Mouse (Mus musculus) CH12.LX (cell line): Measurements from ENCODE around the gene Bend6. TPM values are rescaled to one million over a fixed set of nuclear protein-coding genes. Genes with fewer than 3 reads are reported as not detected.

Experiments used
- DNase-seq: peaks from one replicate; pipeline ENCODE4 v3.0.0-alpha.2; 2013; ENCODE audit errors: extremely low read depth
- H3K27ac ChIP-seq: 2 replicates; pipeline ENCODE4 v1.5.1; 2012; ENCODE audit warnings: low read depth, mild to moderate bottlenecking, control low read depth, moderate library complexity; ENCODE audit not compliant: insufficient read depth
- H3K27me3 ChIP-seq: replicated peaks from 2 replicates; pipeline ENCODE3; 2012; ENCODE audit warnings: inconsistent platforms
- H3K36me3 ChIP-seq, 2 experiments: replicated peaks in 1 of 2; 2 replicates each; pipeline versions ENCODE3 to v1.6.1; 2012; ENCODE audit warnings: inconsistent platforms in 1 of 2, low read length in 1 of 2, mild to moderate bottlenecking in 1 of 2, mixed read lengths in 1 of 2, moderate library complexity in 1 of 2; ENCODE audit not compliant: control insufficient read depth in 1 of 2, insufficient read depth in 1 of 2
- H3K4me1 ChIP-seq, 2 experiments: 2 replicates each; pipeline ENCODE4 v1.6.1; 2012; ENCODE audit warnings: inconsistent platforms in 1 of 2, moderate library complexity in 1 of 2; ENCODE audit not compliant: insufficient read depth in 2 of 2, control insufficient read depth in 1 of 2
- H3K4me2 ChIP-seq: 2 replicates; pipeline ENCODE4 v1.6.1; 2012; ENCODE audit warnings: low read depth, mild to moderate bottlenecking, control low read depth; ENCODE audit not compliant: poor library complexity, insufficient read depth, severe bottlenecking
- H3K4me3 ChIP-seq, 3 experiments: fragments of 150-350 bp in 1 of 3; sonication (generic) in 1 of 3; replicated peaks in 1 of 3; 2 replicates each; pipeline versions ENCODE3 to v1.5.1; 2011 to 2012; ENCODE audit warnings: low read depth in 2 of 3, low read length in 2 of 3, mild to moderate bottlenecking in 2 of 3, moderate library complexity in 2 of 3, control low read depth in 1 of 3, improper control_type of control experiment in 1 of 3, inconsistent platforms in 1 of 3, mixed read lengths in 1 of 3; ENCODE audit not compliant: poor library complexity in 1 of 3
- H3K79me2 ChIP-seq: replicated peaks from 2 replicates; pipeline ENCODE4 v1.6.1; 2012; ENCODE audit warnings: mild to moderate bottlenecking, moderate library complexity; ENCODE audit not compliant: control insufficient read depth, poor library complexity, insufficient read depth, severe bottlenecking; ENCODE audit errors: extremely low read depth
- H3K9ac ChIP-seq: 2 replicates; pipeline ENCODE4 v1.6.1; 2012; ENCODE audit warnings: low read depth, mild to moderate bottlenecking, control low read depth, moderate library complexity; ENCODE audit not compliant: insufficient read depth
- H3K9me3 ChIP-seq: replicated peaks from 2 replicates; pipeline ENCODE3; 2012; ENCODE audit warnings: low read length, inconsistent platforms, mixed read lengths
- CHD1 ChIP-seq: IDR thresholded peaks from 2 replicates; pipeline ENCODE4 v1.6.1; 2012; ENCODE audit warnings: low read depth, low read length, improper control_type of control experiment, inconsistent platforms
- CTCF ChIP-seq, 2 experiments: IDR thresholded peaks in 1 of 2; conservative IDR thresholded peaks in 1 of 2; 2 replicates each; pipeline ENCODE4 v1.5.1; 2011 to 2012; ENCODE audit warnings: low read depth in 2 of 2, low read length in 2 of 2, improper control_type of control experiment in 1 of 2, inconsistent platforms in 1 of 2, mild to moderate bottlenecking in 1 of 2, moderate library complexity in 1 of 2
- E2F4 ChIP-seq: IDR thresholded peaks from 2 replicates; pipeline ENCODE4 v1.6.1; 2011; ENCODE audit warnings: low read depth, low read length, improper control_type of control experiment; ENCODE audit not compliant: insufficient replicate concordance
- EP300 ChIP-seq: IDR thresholded peaks from 2 replicates; pipeline ENCODE4 v1.6.1; 2011; ENCODE audit warnings: low read length, improper control_type of control experiment
- ETS1 ChIP-seq: conservative IDR thresholded peaks from 2 replicates; pipeline ENCODE4 v1.6.1; 2012; ENCODE audit warnings: low read depth, mild to moderate bottlenecking, inconsistent platforms, low read length, improper control_type of control experiment, moderate library complexity
- GABPA ChIP-seq: IDR thresholded peaks from 2 replicates; pipeline ENCODE4 v1.6.1; 2012; ENCODE audit warnings: low read depth, low read length, improper control_type of control experiment, inconsistent platforms; ENCODE audit not compliant: insufficient replicate concordance
- HCFC1 ChIP-seq: IDR thresholded peaks from 2 replicates; pipeline ENCODE4 v1.6.1; 2012; ENCODE audit warnings: low read depth, mild to moderate bottlenecking, inconsistent platforms, low read length, improper control_type of control experiment
- IRF4 ChIP-seq: IDR thresholded peaks from 2 replicates; pipeline ENCODE4 v1.6.1; 2014; ENCODE audit warnings: low read depth, mild to moderate bottlenecking, inconsistent platforms, low read length, improper control_type of control experiment
- JUN ChIP-seq: IDR thresholded peaks from 2 replicates; pipeline ENCODE4 v1.6.1; 2011; ENCODE audit warnings: low read depth, mild to moderate bottlenecking, low read length, improper control_type of control experiment, moderate library complexity; ENCODE audit not compliant: insufficient read depth
- MAFK ChIP-seq: IDR thresholded peaks from 2 replicates; pipeline ENCODE4 v1.6.1; 2011; ENCODE audit warnings: low read length, improper control_type of control experiment; ENCODE audit not compliant: insufficient replicate concordance
- MAZ ChIP-seq: IDR thresholded peaks from 2 replicates; pipeline ENCODE4 v1.6.1; 2012; ENCODE audit warnings: low read depth, mild to moderate bottlenecking, inconsistent platforms, low read length, improper control_type of control experiment, moderate library complexity
- MEF2A ChIP-seq: IDR thresholded peaks from 2 replicates; pipeline ENCODE4 v1.6.1; 2014; ENCODE audit warnings: low read depth, mild to moderate bottlenecking, inconsistent platforms, low read length, improper control_type of control experiment, borderline replicate concordance
- MYC ChIP-seq: IDR thresholded peaks from 2 replicates; pipeline ENCODE4 v1.6.1; 2011; ENCODE audit warnings: low read depth, mild to moderate bottlenecking, improper control_type of control experiment, low read length
- NELFE ChIP-seq: IDR thresholded peaks from 2 replicates; pipeline ENCODE4 v1.6.1; 2011; ENCODE audit warnings: low read depth, low read length, improper control_type of control experiment
- NRF1 ChIP-seq: IDR thresholded peaks from 2 replicates; pipeline ENCODE4 v1.6.1; 2014; ENCODE audit warnings: low read depth, mild to moderate bottlenecking, inconsistent platforms, low read length, improper control_type of control experiment, moderate library complexity
- POLR2A ChIP-seq: IDR thresholded peaks from 2 replicates; pipeline ENCODE4 v1.6.1; 2011; ENCODE audit warnings: low read depth, mild to moderate bottlenecking, improper control_type of control experiment, low read length
- POLR2AphosphoS2 ChIP-seq: IDR thresholded peaks from 2 replicates; pipeline ENCODE4 v1.6.1; 2011; ENCODE audit warnings: low read depth, low read length, improper control_type of control experiment
- RCOR1 ChIP-seq: conservative IDR thresholded peaks from 2 replicates; pipeline ENCODE4 v1.6.1; 2012; ENCODE audit warnings: low read depth, mild to moderate bottlenecking, inconsistent platforms, low read length, improper control_type of control experiment
- SIN3A ChIP-seq: IDR thresholded peaks from 2 replicates; pipeline ENCODE4 v1.6.1; 2012; ENCODE audit warnings: low read length, improper control_type of control experiment, inconsistent platforms
- TBP ChIP-seq: conservative IDR thresholded peaks from 2 replicates; pipeline ENCODE4 v1.6.1; 2011; ENCODE audit warnings: low read depth, low read length, improper control_type of control experiment
- USF2 ChIP-seq: conservative IDR thresholded peaks from 2 replicates; pipeline ENCODE4 v1.6.1; 2011; ENCODE audit warnings: low read depth, low read length, improper control_type of control experiment
- ZC3H11A ChIP-seq: IDR thresholded peaks from 2 replicates; pipeline ENCODE4 v1.6.1; 2012; ENCODE audit warnings: low read depth, mild to moderate bottlenecking, inconsistent platforms, low read length, improper control_type of control experiment
- dilution Hi-C: fragments of 300-500 bp; cut with MboI; formaldehyde crosslinking; loops from 2 replicates; pipeline ENCODE4 v1.14.3; 2020; ENCODE audit warnings: low sequenced_read_pairs; ENCODE audit not compliant: extremely low pct_unique_long_range_greater_than_20kb, extremely low pct_ligation_motif_present
- in situ Hi-C: fragments of 300-500 bp; cut with MboI; formaldehyde crosslinking; loops from 3 replicates; pipeline ENCODE4 v1.14.3; 2019; ENCODE audit warnings: low sequenced_read_pairs, low pct_ligation_motif_present, low pct_unique_long_range_greater_than_20kb, mixed read lengths
- polyA plus RNA-seq: library from polyadenylated mRNA; unstranded; fragments of >175 nt; gene quantifications from 2 replicates; pipeline ENCODE4 v1.2.1, GENCODE M21; 2012; ENCODE audit warnings: low read depth; ENCODE audit not compliant: insufficient read length
- total RNA-seq, 2 experiments: library from RNA; depleted of rRNA; stranded (reverse); fragments of 300-350 nt in 1 of 2; fragments of >200 nt in 1 of 2; gene quantifications; 2 replicates each; pipeline ENCODE4 v1.2.3; 2012 to 2014

Gene Bend6
- total and polyA plus RNA-seq, 3 experiments = 1.4 to 3.4 (median 3.2) TPM

GRCm38 (mm10) chr1:33830586-33830985 lies 77.0 kb downstream of the Bend6 start:
- H3K79me2 ChIP-seq = no peaks in the 10 kb centered on the region
- no peaks in the 10 kb centered on the region for H3K4me1 ChIP-seq
- dilution Hi-C loops (no loop called here), in situ Hi-C loops (no loop called here)
- H3K4me3 ChIP-seq = no peak overlapping the region
- H3K27ac ChIP-seq = no peak overlapping the region
- H3K9ac ChIP-seq = no peak overlapping the region
- H3K36me3 ChIP-seq = no peaks in the 10 kb centered on the region
- H3K9me3 ChIP-seq = peaks cover 8% of the 10 kb centered on the region
- H3K4me2 ChIP-seq = no peak overlapping the region
- TF ChIP-seq CHD1 = no peak
- no peak for TF ChIP-seq MAFK
- no peak for TF ChIP-seq MYC
- no peak for TF ChIP-seq IRF4
- TF ChIP-seq MAZ = no peak
- TF ChIP-seq CTCF (conservative IDR thresholded peaks at IDR 0.05 in 1 of 2, IDR thresholded peaks at IDR 0.05 in 1 of 2; ENCODE audit: low read depth in 2 of 2, low read length in 2 of 2) = no peak
- no peak for TF ChIP-seq JUN
- TF ChIP-seq ETS1 = no peak
- DNase-seq = no peak
- H3K27me3 ChIP-seq = no peaks in the 10 kb centered on the region

GRCm38 (mm10) chr1:33817931-33818330 lies 89.7 kb downstream of the Bend6 start:
- H3K27me3 ChIP-seq = no peaks in the 10 kb centered on the region
- peaks cover 0 to 11% of the 10 kb centered on the region in 2 experiments; a peak in 3 of 4 replicates for H3K4me1 ChIP-seq
- in situ Hi-C loops = no loop called here
- no peak for TF ChIP-seq USF2
- TF ChIP-seq TBP = no peak
- no peak for TF ChIP-seq POLR2A
- dilution Hi-C loops = no loop called here
- no peak overlapping the region for H3K4me3 ChIP-seq
- no peaks in the 10 kb centered on the region for H3K9me3 ChIP-seq
- no peak overlapping the region for H3K27ac ChIP-seq
- DNase-seq = no peak
- no peak overlapping the region for H3K4me2 ChIP-seq
- peaks cover 13% of the 10 kb centered on the region for H3K79me2 ChIP-seq
- H3K36me3 ChIP-seq = peaks cover under 1 to 5% of the 10 kb centered on the region in 2 experiments
- no peak overlapping the region for H3K9ac ChIP-seq

- Histone ChIP-seq H3K79me2 (peaks cover 41% of the 10 kb centered on the region), H3K9ac (peak within 1 kb of the TSS; percentile 87), H3K27ac (peak within 1 kb of the TSS; percentile 28; the same call in 1 of the 2 replicates), H3K9me3 (no peaks in the 10 kb centered on the region), H3K4me1 (peaks cover 2 to 28% of the 10 kb centered on the region in 2 experiments; a peak in 3 of 4 replicates), H3K4me3 (peak within 1 kb of the TSS; percentile 89 to 94 (median 93)), H3K4me2 (peak within 1 kb of the TSS; percentile 72), H3K27me3 (no peaks in the 10 kb centered on the region), H3K36me3 (peaks cover 17 to 34% of the 10 kb centered on the region in 2 experiments)
- peak; percentile 83 for DNase-seq
- in situ Hi-C loops = no loop called here
- dilution Hi-C loops = no loop called here
- TF ChIP-seq EP300 = no peak
- no peak for TF ChIP-seq JUN
- 0 out of 2 replicates have a peak, but pooled peaks have one; percentile 10 for TF ChIP-seq MEF2A
- peak; percentile 16; the same call in 1 of the 2 replicates for TF ChIP-seq GABPA
- TF ChIP-seq HCFC1 = peak; percentile 96
- TF ChIP-seq ETS1 = 0 out of 2 replicates have a peak, but pooled peaks have one; percentile 23
- TF ChIP-seq RCOR1 = no peak
- peak; percentile 54 for TF ChIP-seq SIN3A
- peak; percentile 31; the same call in 1 of the 2 replicates for TF ChIP-seq MAZ
- TF ChIP-seq POLR2AphosphoS2 = peak; percentile 43; the same call in 1 of the 2 replicates
- TF ChIP-seq NELFE = peak; percentile 79; the same call in 1 of the 2 replicates
- TF ChIP-seq ZC3H11A = no peak
- TF ChIP-seq CHD1 = no peak
- peak; percentile 64; the same call in 1 of the 2 replicates for TF ChIP-seq E2F4
- peak; percentile 52 for TF ChIP-seq NRF1
- TF ChIP-seq MYC = peak; percentile 98
Measured at GRCm38 (mm10) chr1:33813868-33814794, 93.5 kb downstream of the Bend6 start, which contains the start of gene Zfp451. TSS of gene Zfp451 (minus strand) at chr1:33814595.
